Mouse (Mus musculus): ENCODE data around the gene Ccdc187.

Gene Ccdc187

GRCm38 (mm10) chr2:26208126-26208789 is 86.1 kb downstream of the Ccdc187 start, which contains the start of gene Lhx3:
Gene Lhx3 (minus strand): TSS chr2:26208289.
- no peak for DNase-seq

- no peak for DNase-seq
These were observed 86.8 kb downstream of the Ccdc187 start for GRCm38 (mm10) chr2:26207559-26207958.

- no peak for DNase-seq
These were observed 88.6 kb downstream of the Ccdc187 start for GRCm38 (mm10) chr2:26205761-26206160.

GRCm38 (mm10) chr2:26205126-26205525 is 89.2 kb downstream of the Ccdc187 start:
- no peak for DNase-seq

- peak; percentile 24 to 31 for DNase-seq
These were observed 91.4 kb downstream of the Ccdc187 start for GRCm38 (mm10) chr2:26202849-26203475.

GRCm38 (mm10) chr2:26201926-26202848 is 92.2 kb downstream of the Ccdc187 start:
- no peak for DNase-seq

- DNase-seq = no peak
These were observed 95.9 kb downstream of the Ccdc187 start for GRCm38 (mm10) chr2:26198488-26198887.

- no peak for DNase-seq
These were observed 99.6 kb downstream of the Ccdc187 start for GRCm38 (mm10) chr2:26194552-26195339.
